Mouse (Mus musculus): ENCODE data around the gene Gm14569.

The Gm14569 gene

GRCm38 (mm10) chrX:36491730-36492129 lies at the start of gene Gm14569:
Gene Gm14569 (minus strand): TSS chrX:36491830.
- DNase-seq (ENCODE audit: low spot score in 2 of 2): no peak

- peak; percentile 67 to 73 for DNase-seq (ENCODE audit: low spot score in 2 of 2)
These were observed 42.9 kb upstream of the Gm14569 start for GRCm38 (mm10) chrX:36534514-36534913.

GRCm38 (mm10) chrX:36533744-36534143 lies 42.1 kb upstream of the Gm14569 start:
- DNase-seq (ENCODE audit: low spot score in 2 of 2): no peak

GRCm38 (mm10) chrX:36530251-36530650 lies 38.6 kb upstream of the Gm14569 start:
- no peak for DNase-seq (ENCODE audit: low spot score in 2 of 2)

GRCm38 (mm10) chrX:36523729-36524128 lies 32.1 kb upstream of the Gm14569 start:
- no peak for DNase-seq (ENCODE audit: low spot score in 2 of 2)

DNA sequence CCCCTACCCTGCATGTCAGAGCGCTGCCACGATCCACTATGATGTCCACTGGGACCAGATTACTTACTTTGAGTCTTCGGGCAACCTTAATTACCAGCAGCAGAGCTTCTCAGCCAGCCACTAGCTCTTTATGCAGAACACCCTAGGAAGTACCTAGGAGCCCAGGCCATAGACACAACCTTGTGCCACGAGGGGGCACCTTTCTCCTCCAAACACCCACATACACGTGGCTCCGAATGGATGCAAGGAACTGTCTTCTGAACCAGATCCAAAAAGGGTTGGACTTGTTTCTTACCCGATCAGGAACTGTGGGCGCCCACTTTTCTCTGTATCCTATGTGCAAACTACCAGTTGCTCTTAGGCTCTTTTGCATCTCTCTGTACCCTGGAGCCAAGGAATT lies 22.1 kb upstream of the Gm14569 start:
- DNase-seq (ENCODE audit: low spot score in 2 of 2): no peak

GRCm38 (mm10) chrX:36513231-36513630 lies 21.6 kb upstream of the Gm14569 start:
- DNase-seq (ENCODE audit: low spot score in 2 of 2): no peak

- no peak for DNase-seq (ENCODE audit: low spot score in 2 of 2)
These were observed 15.2 kb upstream of the Gm14569 start for GRCm38 (mm10) chrX:36506863-36507262.

- DNase-seq (ENCODE audit: low spot score in 2 of 2): no peak
These were observed 2.1 kb downstream of the Gm14569 start for GRCm38 (mm10) chrX:36489506-36489905.

DNA sequence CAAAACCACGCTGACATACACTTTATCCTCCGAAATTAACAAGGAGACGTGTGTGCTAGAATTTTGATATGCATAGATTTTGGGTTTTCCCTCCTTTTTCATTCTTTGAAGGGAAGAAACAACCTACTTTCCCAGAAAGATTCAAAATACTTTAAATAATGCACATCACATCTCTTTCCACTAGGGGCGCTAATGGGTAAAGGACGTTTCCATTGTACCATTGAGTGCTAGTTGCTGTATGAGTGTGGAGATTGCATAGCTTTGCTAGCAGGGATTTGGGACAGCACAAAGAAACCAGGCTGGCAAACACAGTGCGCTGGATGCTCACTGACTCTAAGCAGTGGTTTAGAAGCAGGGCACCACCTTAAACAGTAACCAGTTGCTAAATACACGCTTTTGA lies 3.6 kb downstream of the Gm14569 start:
- DNase-seq (ENCODE audit: low spot score in 2 of 2): no peak

DNA sequence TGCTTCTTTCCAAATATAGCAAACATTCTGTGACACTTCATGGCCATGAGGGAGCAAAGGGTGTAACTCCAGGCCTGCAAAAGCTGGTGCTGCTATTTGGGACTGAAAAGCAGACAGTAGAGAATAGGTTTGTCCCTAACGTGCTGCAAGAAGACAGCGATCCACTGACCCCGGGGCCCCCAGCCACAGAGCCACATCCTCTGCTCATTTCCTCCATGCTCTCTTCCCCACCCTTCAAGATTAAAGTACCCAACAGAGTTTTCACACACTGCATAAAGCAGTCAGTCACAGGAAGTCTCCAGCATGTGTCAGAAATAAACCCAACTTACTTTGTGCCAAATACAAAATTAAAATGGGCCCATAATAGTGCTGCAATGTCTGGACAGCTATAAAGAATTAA lies 16.8 kb downstream of the Gm14569 start:
- no peak for DNase-seq (ENCODE audit: low spot score in 2 of 2)

- no peak for DNase-seq (ENCODE audit: low spot score in 2 of 2)
These were observed 17.4 kb downstream of the Gm14569 start for GRCm38 (mm10) chrX:36474103-36474751.

DNA sequence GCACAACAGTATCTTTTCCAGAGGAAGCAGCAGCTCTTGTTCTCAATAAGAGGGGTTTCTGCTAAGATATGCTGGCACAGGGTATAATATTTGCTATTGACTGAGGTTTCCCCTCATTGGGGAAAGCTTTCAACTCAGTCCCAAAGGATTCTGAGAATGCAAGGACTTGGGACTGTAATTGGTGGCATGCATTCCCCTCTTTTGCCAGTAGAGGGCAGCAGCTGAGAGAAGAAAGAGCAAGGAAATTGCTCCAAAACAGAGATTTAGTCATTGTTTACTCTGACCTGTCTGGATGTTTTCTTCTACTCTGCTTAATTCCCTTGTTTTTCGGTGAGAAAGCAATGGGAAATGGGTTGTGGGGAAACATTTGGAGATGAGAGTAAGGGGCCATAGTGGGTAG lies 35.6 kb downstream of the Gm14569 start:
- no peak for DNase-seq (ENCODE audit: low spot score in 2 of 2)

GRCm38 (mm10) chrX:36437932-36438331 lies 53.7 kb downstream of the Gm14569 start:
- DNase-seq (ENCODE audit: low spot score in 2 of 2): no peak

DNA sequence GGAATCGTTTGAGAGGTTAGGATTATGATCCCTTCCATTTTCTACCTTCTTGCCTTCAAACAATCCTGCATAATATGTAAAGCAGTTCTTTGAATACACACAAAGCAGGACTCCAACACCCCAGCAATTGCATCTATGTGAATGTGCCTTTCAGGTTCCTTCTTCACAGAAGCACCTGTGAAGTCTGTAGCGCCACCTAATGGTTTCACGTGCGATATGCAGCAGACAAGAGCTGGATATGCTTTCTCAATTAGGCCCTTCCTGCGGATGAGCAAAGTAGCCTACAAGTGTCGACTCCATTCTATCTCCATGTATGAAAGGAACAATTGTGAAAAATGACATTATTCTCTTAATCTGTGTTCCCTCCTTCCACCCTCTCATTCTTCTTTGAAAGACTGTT lies 56.6 kb downstream of the Gm14569 start:
- no peak for DNase-seq (ENCODE audit: low spot score in 2 of 2)

DNA sequence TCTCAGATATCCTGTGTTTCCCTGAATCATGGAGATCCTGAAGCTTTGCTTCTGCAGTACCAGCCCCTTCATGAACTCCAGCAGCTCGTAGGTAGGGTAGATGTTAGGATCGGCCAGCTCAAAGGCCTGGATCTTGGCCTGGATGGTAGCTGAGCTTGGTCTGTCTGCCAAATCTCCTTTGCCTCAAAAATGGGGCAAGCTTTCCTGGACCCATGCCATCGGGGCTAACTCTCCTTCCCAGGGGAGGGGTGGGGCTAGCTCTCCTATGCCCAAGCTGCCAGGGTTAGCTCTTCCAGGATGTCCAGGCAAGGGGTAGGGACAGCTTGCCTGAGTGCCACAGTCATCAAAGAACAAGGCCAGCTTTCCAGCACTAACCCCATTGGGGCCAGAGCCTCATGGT lies 72.5 kb downstream of the Gm14569 start:
- no peak for DNase-seq (ENCODE audit: low spot score in 2 of 2)

GRCm38 (mm10) chrX:36402316-36402715 lies 89.3 kb downstream of the Gm14569 start:
- DNase-seq (ENCODE audit: low spot score in 2 of 2): no peak

GRCm38 (mm10) chrX:36400980-36401379 lies 90.7 kb downstream of the Gm14569 start, which contains the start of gene Gm6268:
Gene Gm6268 (plus strand): TSS chrX:36401280.
- DNase-seq (ENCODE audit: low spot score in 2 of 2): no peak

DNA sequence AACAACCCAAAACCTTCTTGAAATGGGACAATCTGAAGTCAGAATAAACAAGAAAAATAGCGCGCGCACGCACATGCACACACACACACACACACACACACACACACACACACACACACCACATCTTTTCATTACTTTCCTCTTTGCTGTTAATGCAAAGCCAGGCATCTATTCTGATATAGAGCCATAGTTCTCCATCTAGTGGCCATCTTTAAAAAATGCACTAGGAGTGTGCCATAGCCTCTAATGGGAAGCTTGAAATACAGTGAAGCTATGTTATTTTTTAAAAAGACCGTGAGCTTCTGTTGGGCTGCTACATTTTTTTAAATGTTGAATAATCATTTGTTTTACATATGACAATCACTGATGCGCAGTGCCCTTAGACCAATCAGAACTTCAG lies 98.4 kb downstream of the Gm14569 start:
- DNase-seq (ENCODE audit: low spot score in 2 of 2): no peak

DNA sequence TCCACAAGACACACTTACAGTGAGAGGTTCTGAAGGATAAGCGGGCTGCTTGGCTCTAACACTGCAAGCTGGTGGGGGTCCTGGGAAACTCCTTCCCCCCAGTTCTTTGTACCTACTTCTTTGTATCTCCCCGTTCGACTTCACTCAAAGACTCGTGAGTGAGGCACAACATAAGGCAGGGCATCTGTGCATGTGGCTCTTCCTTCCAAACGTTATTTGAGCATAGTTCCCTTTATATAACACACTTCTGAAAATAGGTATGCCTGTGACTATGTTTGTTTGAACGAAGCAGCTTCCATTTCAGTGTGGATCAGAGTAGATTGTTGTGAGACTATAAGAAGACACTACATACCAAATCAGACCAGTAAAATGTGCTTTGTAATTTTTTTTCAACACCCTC lies 99.0 kb downstream of the Gm14569 start:
- no peak for DNase-seq (ENCODE audit: low spot score in 2 of 2)

DNA sequence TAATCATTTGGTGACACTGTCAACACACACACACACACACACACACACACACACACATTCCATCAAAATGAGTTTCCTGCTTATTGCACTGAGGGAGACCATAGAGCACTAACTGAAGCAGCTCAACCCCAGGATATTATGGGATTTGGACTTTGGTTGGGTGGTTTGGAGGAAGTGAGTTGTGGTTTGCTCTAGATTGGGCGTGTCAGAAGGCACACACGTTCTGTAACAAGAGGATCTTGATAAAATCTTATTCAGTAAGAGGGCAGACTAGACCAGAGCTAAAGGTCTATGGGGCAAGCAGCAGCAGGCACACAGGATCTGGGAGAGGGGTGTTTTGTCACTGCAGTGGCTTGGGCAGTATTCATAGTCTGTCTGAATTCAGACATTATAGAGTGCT lies 101.1 kb downstream of the Gm14569 start:
- no peak for DNase-seq (ENCODE audit: low spot score in 2 of 2)

- DNase-seq (ENCODE audit: low spot score in 2 of 2): peak in 1 of 2 experiments; percentile 19
These were observed 101.7 kb downstream of the Gm14569 start for GRCm38 (mm10) chrX:36389971-36390370.

- no peak for DNase-seq (ENCODE audit: low spot score in 2 of 2)
These were observed 106.3 kb downstream of the Gm14569 start for GRCm38 (mm10) chrX:36385340-36385739.
